Mouse (Mus musculus) CD4-positive, CD25-positive, alpha-beta regulatory T cell, adult 2 months (primary cell): ENCODE data around the gene Aprt.

Source experiments
- DNase-seq: peaks from one replicate; pipeline ENCODE4 v3.0.0-alpha.2; 2012; ENCODE audit warnings: low read depth, low spot score

The Aprt gene

GRCm38 (mm10) chr8:122576648-122577022 is at the start of gene Aprt:
Aprt (minus strand) TSS chr8:122576909.
- peak; percentile 97 for DNase-seq

DNA sequence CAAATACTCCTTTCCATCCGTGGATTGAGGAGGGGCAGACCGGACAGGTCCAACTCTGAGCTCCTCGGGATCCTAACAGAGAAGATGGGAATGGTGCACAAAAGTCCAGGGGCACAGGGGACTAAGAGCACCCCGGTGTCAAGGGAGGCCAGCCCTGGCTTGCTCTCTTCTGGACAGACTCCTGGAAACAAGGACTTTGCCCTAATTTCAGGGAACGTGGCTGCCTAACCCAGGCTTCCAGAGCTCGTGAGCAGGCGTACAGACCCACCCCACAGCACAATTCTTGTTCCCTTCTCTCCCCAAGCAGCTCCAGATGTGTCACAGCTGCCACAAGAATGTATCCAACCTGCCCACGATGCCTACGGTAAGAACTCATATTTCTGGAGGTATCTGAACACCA is 49.1 kb upstream of the Aprt start:
- DNase-seq, result no peak

GRCm38 (mm10) chr8:122624653-122625052 is 47.9 kb upstream of the Aprt start:
- DNase-seq, result no peak

DNA sequence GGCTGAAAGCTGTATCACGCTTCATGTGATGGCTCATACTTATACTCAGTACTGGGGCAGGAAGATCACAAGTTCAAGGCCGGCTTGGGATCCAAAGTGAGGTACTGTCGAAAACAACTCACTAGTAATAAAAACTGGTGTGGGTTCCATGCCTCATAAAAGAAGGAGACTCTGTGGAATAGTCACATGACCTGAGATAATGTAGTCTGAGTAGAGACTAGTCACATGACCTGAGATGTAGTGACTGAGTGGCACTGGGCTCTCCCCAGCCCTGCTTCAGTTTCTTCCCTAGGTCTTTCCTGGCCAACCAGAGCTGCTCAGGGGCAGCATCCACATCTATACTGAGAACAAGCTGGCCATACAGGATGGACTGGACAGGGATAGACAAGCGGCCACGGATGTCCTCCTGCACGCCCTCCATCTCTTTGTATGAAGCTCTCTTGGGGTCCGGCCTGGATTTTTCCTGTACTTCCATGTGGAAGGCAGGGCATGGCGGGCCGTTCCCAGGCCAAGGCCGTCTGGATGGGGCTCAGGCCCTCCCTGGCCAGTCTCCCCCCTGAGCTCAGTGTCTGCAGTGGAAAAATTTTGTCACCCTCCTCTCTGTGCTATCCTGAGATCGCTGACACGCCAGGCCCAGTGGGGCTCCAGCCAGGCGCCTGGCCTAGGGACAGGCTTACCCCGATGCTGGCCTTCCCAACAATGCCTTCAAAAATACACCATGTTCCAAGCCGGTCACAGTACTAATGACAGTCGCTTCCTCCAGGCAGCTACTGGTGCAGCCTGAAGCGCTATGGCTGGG is 47.3 kb upstream of the Aprt start:
- no peak for DNase-seq

- no peak for DNase-seq
Measured at GRCm38 (mm10) chr8:122622727-122623126, 46.0 kb upstream of the Aprt start, which contains the start of gene Pabpn1l. Pabpn1l (minus strand) TSS chr8:122622739.

GRCm38 (mm10) chr8:122620446-122620845 is 43.7 kb upstream of the Aprt start:
- no peak for DNase-seq

- DNase-seq, result no peak
Measured at GRCm38 (mm10) chr8:122618660-122619378, 42.1 kb upstream of the Aprt start.

GRCm38 (mm10) chr8:122617947-122618546 is 41.3 kb upstream of the Aprt start:
- DNase-seq, result peak; percentile 89

GRCm38 (mm10) chr8:122616181-122616905 is 39.6 kb upstream of the Aprt start:
- no peak for DNase-seq

- peak; percentile 99 for DNase-seq
Measured at GRCm38 (mm10) chr8:122611295-122612133, 34.8 kb upstream of the Aprt start, which contains the start of the genes Galns and Trappc2l. Galns (minus strand) TSS chr8:122611463. Trappc2l (plus strand) TSS chr8:122611640.

DNA sequence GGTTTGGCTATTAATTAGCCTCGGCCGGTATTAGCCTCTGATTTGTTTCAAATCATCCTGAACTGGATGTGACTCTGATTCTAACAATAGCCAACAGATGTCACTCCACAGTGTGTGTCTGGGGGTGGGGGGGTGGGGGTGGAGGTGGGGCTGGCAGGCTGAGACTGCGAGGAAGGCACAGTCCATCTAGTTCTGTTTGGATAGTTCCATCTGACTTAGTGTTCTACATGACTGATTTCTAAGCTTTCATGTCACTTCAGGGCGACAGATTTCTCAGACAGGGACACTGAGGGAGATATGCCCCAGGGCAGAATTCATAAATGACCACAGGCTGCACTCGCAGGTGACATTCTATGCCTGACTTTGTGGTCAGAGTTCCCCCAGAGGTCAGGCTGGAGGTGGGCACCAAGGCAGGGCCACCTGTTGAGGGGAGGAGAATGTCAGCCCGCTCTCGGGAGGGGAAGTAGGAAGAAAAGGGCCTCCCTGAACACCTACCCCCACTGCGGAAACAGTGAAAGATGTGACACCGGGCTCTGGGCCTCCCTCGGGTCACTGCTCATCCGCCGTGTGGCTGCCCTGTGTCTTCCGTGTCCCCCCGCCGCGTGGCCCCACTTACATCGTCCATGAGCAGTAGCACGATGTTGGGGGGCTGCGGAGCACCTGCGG is 34.0 kb upstream of the Aprt start:
- no peak for DNase-seq

GRCm38 (mm10) chr8:122610209-122610608 is 33.5 kb upstream of the Aprt start:
- no peak for DNase-seq

GRCm38 (mm10) chr8:122606810-122607209 is 30.1 kb upstream of the Aprt start:
- no peak for DNase-seq

DNA sequence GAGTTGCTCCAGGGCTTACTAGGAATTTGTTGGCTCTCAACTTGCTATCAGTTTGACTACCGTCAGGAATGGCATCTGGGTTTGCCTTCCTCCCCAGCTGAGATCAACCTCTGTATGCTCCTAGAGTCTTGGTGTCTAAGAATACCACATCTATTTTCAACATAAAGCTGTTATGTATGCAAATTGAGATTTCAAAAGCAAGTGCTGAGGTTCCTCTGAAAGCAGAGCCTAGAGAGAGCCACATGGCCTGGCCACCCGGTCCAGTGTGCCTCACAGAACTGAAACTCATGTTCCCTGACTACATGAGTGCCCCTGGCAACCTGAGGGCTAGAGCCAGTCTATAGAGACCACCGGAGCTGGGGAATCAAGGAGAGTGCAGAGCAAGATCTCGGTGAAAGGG is 28.7 kb upstream of the Aprt start:
- no peak for DNase-seq

DNA sequence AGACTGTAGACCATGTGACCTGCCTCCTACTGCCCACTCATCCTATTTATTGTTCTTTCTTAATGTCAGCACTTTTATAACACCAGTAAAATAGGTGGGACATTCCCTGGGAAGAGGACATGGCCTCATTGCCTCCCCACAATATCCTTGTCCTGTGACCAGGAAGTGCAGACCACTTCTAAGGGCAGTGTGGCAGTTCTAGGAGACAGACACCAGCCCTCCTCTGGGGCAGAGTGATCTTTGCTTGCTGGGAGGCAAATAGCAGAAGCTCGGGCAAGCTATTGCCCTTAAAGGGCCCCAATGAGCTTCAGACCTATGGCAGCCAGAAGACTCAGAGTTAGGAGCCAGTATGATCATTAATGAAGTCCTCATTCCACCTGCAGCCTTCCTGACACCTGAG is 27.9 kb upstream of the Aprt start:
- no peak for DNase-seq

GRCm38 (mm10) chr8:122600666-122601065 is 24.0 kb upstream of the Aprt start:
- no peak for DNase-seq

- no peak for DNase-seq
Measured at GRCm38 (mm10) chr8:122596031-122596430, 19.3 kb upstream of the Aprt start.

GRCm38 (mm10) chr8:122593783-122594507 is 17.2 kb upstream of the Aprt start:
- DNase-seq, result no peak

DNA sequence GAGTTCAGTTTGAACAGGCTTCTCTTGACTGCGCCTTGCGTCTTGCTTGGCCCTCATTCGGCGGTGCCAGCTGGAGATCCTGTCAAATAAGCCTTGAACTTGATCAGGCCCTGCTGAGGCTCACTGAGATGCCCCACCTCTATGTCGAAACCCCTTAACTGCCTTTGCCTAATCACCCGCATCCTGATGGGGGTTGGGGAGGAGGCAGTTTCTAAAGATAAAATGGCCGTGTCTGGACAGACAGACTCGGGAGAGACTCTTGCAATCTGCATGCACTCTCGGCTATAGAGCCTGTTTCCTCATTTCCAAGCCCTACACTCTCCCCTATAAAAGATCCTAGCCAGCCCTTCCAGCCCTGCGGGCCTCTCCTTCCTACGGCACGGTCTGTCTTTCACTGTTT is 16.5 kb upstream of the Aprt start:
- DNase-seq, result no peak

- no peak for DNase-seq
Measured at GRCm38 (mm10) chr8:122586749-122587148, 10.0 kb upstream of the Aprt start.
